Mouse (Mus musculus): ENCODE measurements around the gene Vat1. TPM values are rescaled to one million over a fixed set of nuclear protein-coding genes. Genes with fewer than 3 reads are reported as not detected.
A peak's percentile ranks its signal among the peaks of the same experiment; 100 is the strongest.

Vat1 gene
- polyA plus RNA-seq, 1 experiment from 2014 or later = 47.6 TPM

GRCm38 (mm10) chr11:101424925-101425813, 40.9 kb downstream of the Vat1 start, which contains the start of the genes Rundc1 and Ptges3l:
Rundc1 (plus strand) TSS chr11:101425085.
Ptges3l (minus strand) TSS chr11:101425333.
- DNase-seq (ENCODE audit: low spot score, missing footprints) (peak; percentile 99), ATAC-seq (ENCODE audit: low FRiP score) (peak; percentile 95)
- Histone ChIP-seq H3K27ac (ENCODE audit: low read depth, low read length) (peak within 1 kb of the TSS; percentile 51), H3K4me3 (ENCODE audit: low read depth, low read length) (peak within 1 kb of the TSS; percentile 95), H3K9ac (ENCODE audit: low read length) (peak within 1 kb of the TSS; percentile 81), H3K27me3 (ENCODE audit: control insufficient read depth, insufficient read depth, low read length) (0 out of 2 replicates have a peak, but pooled peaks cover 4% of the 10 kb centered on the region), H3K4me1 (ENCODE audit: control insufficient read depth, insufficient read depth, low read length) (peaks cover 17% of the 10 kb centered on the region), H3K9me3 (ENCODE audit: control insufficient read depth, low read length) (no peaks in the 10 kb centered on the region), H3K4me2 (peak within 1 kb of the TSS; percentile 95), H3K36me3 (ENCODE audit: control insufficient read depth, insufficient read depth, low read length) (peaks cover 3% of the 10 kb centered on the region; the same call in 1 of the 2 replicates)
- under 1% methylated on average over 80 of the region's 81 CpGs for WGBS

- Histone ChIP-seq H3K9ac (ENCODE audit: low read length) (peak within 1 kb of the TSS; percentile 81), H3K27ac (ENCODE audit: low read depth, low read length) (peak within 1 kb of the TSS; percentile 51), H3K9me3 (ENCODE audit: control insufficient read depth, low read length) (no peaks in the 10 kb centered on the region), H3K4me1 (ENCODE audit: control insufficient read depth, insufficient read depth, low read length) (peaks cover 17% of the 10 kb centered on the region), H3K27me3 (ENCODE audit: control insufficient read depth, insufficient read depth, low read length) (0 out of 2 replicates have a peak, but pooled peaks cover 4% of the 10 kb centered on the region), H3K4me3 (ENCODE audit: low read depth, low read length) (peak within 1 kb of the TSS; percentile 95), H3K4me2 (peak within 1 kb of the TSS; percentile 95), H3K36me3 (ENCODE audit: control insufficient read depth, insufficient read depth, low read length) (no peaks in the 10 kb centered on the region)
- 5% methylated on average over 23 of the region's 23 CpGs for WGBS
- no peak for DNase-seq (ENCODE audit: low spot score, missing footprints)
- ATAC-seq (ENCODE audit: low FRiP score) = peak; percentile 43; the same call in 1 of the 2 replicates
Observed at GRCm38 (mm10) chr11:101424105-101424851, 41.8 kb downstream of the Vat1 start, which contains the start of gene Gm27029. Gm27029 (minus strand) TSS chr11:101424796.

GRCm38 (mm10) chr11:101420148-101420547, 45.9 kb downstream of the Vat1 start:
- Histone ChIP-seq H3K4me1 (ENCODE audit: control insufficient read depth, insufficient read depth, low read length) (peaks cover 10% of the 10 kb centered on the region), H3K4me2 (no peak overlapping the region)
- no peak for DNase-seq (ENCODE audit: low spot score, missing footprints)

GRCm38 (mm10) chr11:101419610-101420009, 46.4 kb downstream of the Vat1 start:
- 27% methylated on average over 3 of the region's 3 CpGs for WGBS
- no peaks in the 10 kb centered on the region for H3K9me3 ChIP-seq (ENCODE audit: control insufficient read depth, low read length)
- no peak for DNase-seq (ENCODE audit: low spot score, missing footprints)
- H3K27ac ChIP-seq (ENCODE audit: low read depth, low read length) = no peak overlapping the region
- no peaks in the 10 kb centered on the region for H3K36me3 ChIP-seq (ENCODE audit: control insufficient read depth, insufficient read depth, low read length)
- H3K4me2 ChIP-seq = no peak overlapping the region
- no peak overlapping the region for H3K4me3 ChIP-seq (ENCODE audit: low read depth, low read length)
- no peak for ATAC-seq (ENCODE audit: low FRiP score)
- H3K4me1 ChIP-seq (ENCODE audit: control insufficient read depth, insufficient read depth, low read length) = peaks cover 10% of the 10 kb centered on the region
- no peak overlapping the region for H3K9ac ChIP-seq (ENCODE audit: low read length)
- 0 out of 2 replicates have a peak, but pooled peaks cover 4% of the 10 kb centered on the region for H3K27me3 ChIP-seq (ENCODE audit: control insufficient read depth, insufficient read depth, low read length)

More at GRCm38 (mm10) chr11:101420148-101420547, 45.9 kb downstream of the Vat1 start:
- H3K36me3 ChIP-seq (ENCODE audit: control insufficient read depth, insufficient read depth, low read length) = no peaks in the 10 kb centered on the region
- no peak overlapping the region for H3K4me3 ChIP-seq (ENCODE audit: low read depth, low read length)
- no peak for ATAC-seq (ENCODE audit: low FRiP score)
- no peak overlapping the region for H3K9ac ChIP-seq (ENCODE audit: low read length)
- H3K27me3 ChIP-seq (ENCODE audit: control insufficient read depth, insufficient read depth, low read length) = 0 out of 2 replicates have a peak, but pooled peaks cover 4% of the 10 kb centered on the region
- H3K9me3 ChIP-seq (ENCODE audit: control insufficient read depth, low read length) = no peaks in the 10 kb centered on the region
- no peak overlapping the region for H3K27ac ChIP-seq (ENCODE audit: low read depth, low read length)
- WGBS = 89% methylated on average over 5 of the region's 5 CpGs

GRCm38 (mm10) chr11:101418991-101419390, 47.0 kb downstream of the Vat1 start:
- DNase-seq (ENCODE audit: low spot score, missing footprints) (no peak), ATAC-seq (ENCODE audit: low FRiP score) (no peak)
- no peak overlapping the region for H3K27ac ChIP-seq (ENCODE audit: low read depth, low read length)
- H3K9ac ChIP-seq (ENCODE audit: low read length) = no peak overlapping the region
- H3K9me3 ChIP-seq (ENCODE audit: control insufficient read depth, low read length) = no peaks in the 10 kb centered on the region
- peaks cover 6% of the 10 kb centered on the region for H3K4me1 ChIP-seq (ENCODE audit: control insufficient read depth, insufficient read depth, low read length)
- 0 out of 2 replicates have a peak, but pooled peaks cover 4% of the 10 kb centered on the region for H3K27me3 ChIP-seq (ENCODE audit: control insufficient read depth, insufficient read depth, low read length)
- WGBS = 60% methylated on average over 6 of the region's 6 CpGs
- H3K4me3 ChIP-seq (ENCODE audit: low read depth, low read length) = no peak overlapping the region
- no peaks in the 10 kb centered on the region for H3K36me3 ChIP-seq (ENCODE audit: control insufficient read depth, insufficient read depth, low read length)
- no peak overlapping the region for H3K4me2 ChIP-seq

GRCm38 (mm10) chr11:101417101-101417855, 48.8 kb downstream of the Vat1 start, which contains the start of gene Aarsd1:
Aarsd1 (minus strand) TSS chr11:101417615.
- Histone ChIP-seq H3K27me3 (ENCODE audit: control insufficient read depth, insufficient read depth, low read length) (no peaks in the 10 kb centered on the region), H3K4me1 (ENCODE audit: control insufficient read depth, insufficient read depth, low read length) (peaks cover 5% of the 10 kb centered on the region), H3K27ac (ENCODE audit: low read depth, low read length) (peak within 1 kb of the TSS; percentile 32; the same call in 1 of the 2 replicates), H3K4me3 (ENCODE audit: low read depth, low read length) (peak within 1 kb of the TSS; percentile 87), H3K4me2 (peak within 1 kb of the TSS; percentile 85), H3K36me3 (ENCODE audit: control insufficient read depth, insufficient read depth, low read length) (no peaks in the 10 kb centered on the region), H3K9ac (ENCODE audit: low read length) (peak within 1 kb of the TSS; percentile 93), H3K9me3 (ENCODE audit: control insufficient read depth, low read length) (no peaks in the 10 kb centered on the region)
- under 1% methylated on average over 45 of the region's 45 CpGs for WGBS
- DNase-seq (ENCODE audit: low spot score, missing footprints) = peak; percentile 99
- ATAC-seq (ENCODE audit: low FRiP score) = peak; percentile 83

- Histone ChIP-seq H3K9ac (ENCODE audit: low read length) (peak overlapping the region; percentile 93), H3K9me3 (ENCODE audit: control insufficient read depth, low read length) (no peaks in the 10 kb centered on the region), H3K27ac (ENCODE audit: low read depth, low read length) (peak overlapping the region; percentile 32; the same call in 1 of the 2 replicates), H3K27me3 (ENCODE audit: control insufficient read depth, insufficient read depth, low read length) (no peaks in the 10 kb centered on the region), H3K36me3 (ENCODE audit: control insufficient read depth, insufficient read depth, low read length) (peaks cover 2% of the 10 kb centered on the region; the same call in 1 of the 2 replicates), H3K4me1 (ENCODE audit: control insufficient read depth, insufficient read depth, low read length) (peaks cover 5% of the 10 kb centered on the region), H3K4me2 (peak overlapping the region; percentile 85), H3K4me3 (ENCODE audit: low read depth, low read length) (peak overlapping the region; percentile 87)
- WGBS = 3% methylated on average over 11 of the region's 11 CpGs
- no peak for DNase-seq (ENCODE audit: low spot score, missing footprints)
- ATAC-seq (ENCODE audit: low FRiP score) = peak; percentile 63
Observed at GRCm38 (mm10) chr11:101416433-101417100, 49.5 kb downstream of the Vat1 start.

- H3K4me1 ChIP-seq (ENCODE audit: control insufficient read depth, insufficient read depth, low read length) = peaks cover 5% of the 10 kb centered on the region
- no peaks in the 10 kb centered on the region for H3K27me3 ChIP-seq (ENCODE audit: control insufficient read depth, insufficient read depth, low read length)
- ATAC-seq (ENCODE audit: low FRiP score) = no peak
- peaks cover 10% of the 10 kb centered on the region for H3K36me3 ChIP-seq (ENCODE audit: control insufficient read depth, insufficient read depth, low read length)
- no peak overlapping the region for H3K4me3 ChIP-seq (ENCODE audit: low read depth, low read length)
- no peak for DNase-seq (ENCODE audit: low spot score, missing footprints)
- H3K9ac ChIP-seq (ENCODE audit: low read length) = no peak overlapping the region
- no peak overlapping the region for H3K4me2 ChIP-seq
- 85% methylated on average over 2 of the region's 2 CpGs for WGBS
- no peak overlapping the region for H3K27ac ChIP-seq (ENCODE audit: low read depth, low read length)
- no peaks in the 10 kb centered on the region for H3K9me3 ChIP-seq (ENCODE audit: control insufficient read depth, low read length)
Observed at GRCm38 (mm10) chr11:101415306-101415705, 50.7 kb downstream of the Vat1 start.

All from midbrain, embryonic 11.5 days (tissue).